Mouse (Mus musculus) brain, embryonic 14.5 days (tissue): ENCODE measurements around the gene Tfdp2. TPM values are rescaled to one million over a fixed set of nuclear protein-coding genes. Genes with fewer than 3 reads are reported as not detected.

Experiments
- DNase-seq: peaks from one replicate; pipeline ENCODE4 v3.0.0-alpha.2; 2011; ENCODE audit warnings: low read depth
- CTCF ChIP-seq: fragments of 200-500 bp; IDR thresholded peaks from 2 replicates; pipeline ENCODE4 v1.5.1; 2012; ENCODE audit warnings: inconsistent platforms, mild to moderate bottlenecking, moderate library complexity, borderline replicate concordance; ENCODE audit not compliant: insufficient read depth, insufficient read length; ENCODE audit errors: extremely low read depth
- POLR2A ChIP-seq: fragments of 200-500 bp; IDR thresholded peaks from 2 replicates; pipeline ENCODE4 v1.6.1; 2012; ENCODE audit warnings: mild to moderate bottlenecking, inconsistent platforms, borderline replicate concordance; ENCODE audit not compliant: poor library complexity, insufficient read depth, insufficient read length, severe bottlenecking; ENCODE audit errors: extremely low read depth
- polyA plus RNA-seq: library from polyadenylated mRNA; depleted of rRNA; stranded (reverse); fragments of >200 nt; gene quantifications from 2 replicates; pipeline ENCODE4 v1.2.3, GENCODE M21; 2012

Tfdp2 gene
- polyA plus RNA-seq, 1 experiment: 18.3 TPM

GRCm38 (mm10) chr9:96241134-96242097 is 45.3 kb downstream of the Tfdp2 start:
- no peak for DNase-seq

DNA sequence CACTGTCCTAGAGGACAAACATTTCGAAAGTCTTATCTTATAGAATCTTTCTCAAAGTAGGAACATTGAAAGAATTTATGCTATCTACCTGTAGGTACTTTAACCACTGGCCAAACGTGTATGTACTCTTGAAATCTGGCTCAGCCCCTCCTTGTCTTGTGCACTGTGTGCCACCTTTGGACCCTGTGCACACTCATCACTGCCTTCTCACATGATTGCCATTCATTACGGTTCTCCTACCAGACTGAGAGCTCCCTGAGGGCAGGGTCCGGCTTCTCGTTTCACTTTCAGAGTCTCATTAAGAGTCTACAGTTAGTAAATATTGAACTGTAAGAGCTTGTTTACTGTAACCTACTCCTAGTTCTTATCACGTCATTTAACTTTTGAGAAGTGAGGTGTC is 47.8 kb downstream of the Tfdp2 start:
- TF ChIP-seq CTCF: no peak
- no peak for TF ChIP-seq POLR2A
- no peak for DNase-seq

More at GRCm38 (mm10) chr9:96241134-96242097, 45.3 kb downstream of the Tfdp2 start:
- no peak for TF ChIP-seq POLR2A
- no peak for TF ChIP-seq CTCF

DNA sequence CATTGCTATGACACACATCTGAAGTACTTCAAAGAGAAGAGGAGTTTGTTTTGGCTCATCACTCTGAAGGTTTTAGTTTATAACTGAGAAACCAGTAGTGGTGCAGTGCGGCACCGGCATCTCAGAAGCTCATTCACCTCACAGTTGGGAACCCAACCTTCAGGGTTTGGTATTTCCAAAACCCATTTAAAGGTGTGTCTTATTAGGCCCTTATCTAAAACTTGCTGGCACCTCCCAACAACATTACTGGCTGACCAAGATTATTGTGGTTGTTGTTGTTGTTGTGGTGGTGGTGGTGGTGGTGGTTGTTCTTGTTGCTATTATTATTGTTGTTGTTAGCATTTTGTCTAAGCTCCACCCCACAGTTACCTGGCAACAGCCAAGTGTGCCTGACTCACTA is 58.7 kb downstream of the Tfdp2 start:
- no peak for DNase-seq
- TF ChIP-seq CTCF: no peak
- no peak for TF ChIP-seq POLR2A

DNA sequence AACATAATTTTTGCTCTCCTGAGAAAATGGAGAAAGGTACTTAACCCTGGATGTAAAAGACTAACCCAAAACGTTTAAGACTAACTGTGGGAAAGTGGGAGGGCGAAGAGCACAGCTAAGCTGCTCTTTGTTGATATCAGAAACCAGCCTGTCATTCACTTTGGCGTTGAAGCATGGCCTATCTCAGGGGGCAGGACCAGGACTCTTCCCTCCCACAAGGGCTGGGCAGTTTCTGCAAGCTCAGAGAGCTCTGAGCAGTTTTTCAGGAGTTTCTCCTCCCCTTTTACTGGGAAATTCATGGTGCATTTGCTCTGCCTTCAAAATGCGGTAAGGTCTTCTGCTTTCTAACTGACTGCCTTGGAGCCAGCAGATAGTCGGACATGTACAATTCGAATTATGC is 62.4 kb downstream of the Tfdp2 start:
- DNase-seq: peak; percentile 73
- TF ChIP-seq CTCF: no peak
- no peak for TF ChIP-seq POLR2A

DNA sequence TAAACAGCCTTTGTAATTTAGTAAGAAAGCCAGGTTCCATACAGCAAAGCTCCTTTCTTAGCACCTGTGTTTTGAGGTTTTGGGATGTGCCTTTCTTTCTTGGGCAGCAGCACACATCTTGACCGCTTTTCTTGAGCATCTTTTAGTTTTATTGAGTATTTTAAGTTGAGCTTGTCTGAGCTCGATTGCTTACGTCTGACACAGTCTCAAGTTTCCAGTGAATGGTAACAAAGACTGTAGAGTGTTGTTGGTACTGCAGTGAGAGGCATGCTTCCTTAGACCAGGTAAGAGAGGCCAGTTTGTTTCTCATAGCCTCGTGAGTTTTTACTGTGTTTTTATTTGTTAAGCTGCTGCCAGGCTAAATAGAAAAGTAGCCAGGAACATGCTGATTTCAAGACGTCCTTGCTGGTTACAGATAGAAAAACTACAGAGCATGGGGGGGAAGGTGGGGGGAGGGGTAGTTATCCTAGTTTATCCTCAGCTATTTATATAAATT is 63.0 kb downstream of the Tfdp2 start:
- TF ChIP-seq CTCF (no peak), POLR2A (no peak)
- peak; percentile 95 for DNase-seq

DNA sequence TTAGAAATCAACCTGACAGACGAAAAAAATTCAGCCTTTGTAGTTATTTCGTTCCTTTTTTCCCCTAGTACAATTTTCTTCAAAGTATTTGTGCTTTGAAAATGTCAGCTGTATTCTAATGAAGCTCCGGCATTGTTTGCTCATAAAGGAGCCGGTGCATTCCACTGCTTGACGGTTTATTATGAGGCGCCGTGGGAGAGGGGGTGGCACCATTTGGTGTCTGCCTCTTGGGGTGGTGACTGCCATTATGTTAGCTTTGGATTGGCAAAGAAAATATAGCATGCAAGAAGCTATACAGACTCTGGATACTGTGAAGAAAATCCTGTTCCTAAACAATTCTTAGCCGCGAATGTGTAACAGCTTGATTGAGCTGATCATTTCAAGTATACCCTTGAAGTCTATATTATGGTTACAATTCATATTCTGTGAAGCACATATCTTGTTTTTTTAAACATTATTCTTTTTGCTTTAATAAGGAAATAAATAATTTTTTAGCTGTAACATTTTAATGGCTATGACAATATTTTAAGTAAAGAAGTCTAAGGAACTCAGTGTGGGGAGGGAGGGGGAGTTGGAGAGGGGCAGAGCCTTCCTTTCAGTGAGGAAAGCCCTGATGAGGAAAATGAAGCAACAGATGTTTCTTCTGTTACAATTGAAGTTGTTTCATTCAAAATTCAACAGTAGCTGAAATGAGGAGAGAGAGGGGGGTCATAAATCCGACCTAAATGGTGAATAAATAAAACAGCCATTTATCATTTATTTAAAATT is 63.9 kb downstream of the Tfdp2 start:
- DNase-seq: peak; percentile 90
- peak; percentile 12; the same call in 1 of the 2 replicates for TF ChIP-seq POLR2A
- TF ChIP-seq CTCF: no peak

DNA sequence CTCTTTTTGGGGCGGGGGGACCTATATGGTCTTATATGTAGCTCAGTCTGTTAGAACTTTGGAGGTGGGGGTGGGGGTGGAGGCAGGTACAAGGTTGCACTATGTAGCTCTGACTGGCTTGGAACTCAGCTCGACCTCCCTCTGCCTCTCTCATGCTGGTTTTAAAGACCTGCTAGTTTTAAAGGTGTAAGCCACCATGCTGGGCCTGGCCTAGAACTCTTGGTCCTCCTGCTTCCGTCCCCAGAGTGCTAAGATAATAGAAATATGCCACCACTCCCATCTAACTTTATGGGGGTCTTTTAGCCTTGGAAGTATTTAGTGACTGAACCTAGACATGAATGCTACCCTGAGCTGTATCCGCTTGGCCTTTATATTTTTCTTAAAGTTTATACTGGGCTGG is 65.0 kb downstream of the Tfdp2 start:
- no peak for DNase-seq
- TF ChIP-seq CTCF: no peak
- TF ChIP-seq POLR2A: no peak

GRCm38 (mm10) chr9:96261980-96262379 is 65.9 kb downstream of the Tfdp2 start:
- no peak for TF ChIP-seq POLR2A
- no peak for TF ChIP-seq CTCF
- DNase-seq: no peak

DNA sequence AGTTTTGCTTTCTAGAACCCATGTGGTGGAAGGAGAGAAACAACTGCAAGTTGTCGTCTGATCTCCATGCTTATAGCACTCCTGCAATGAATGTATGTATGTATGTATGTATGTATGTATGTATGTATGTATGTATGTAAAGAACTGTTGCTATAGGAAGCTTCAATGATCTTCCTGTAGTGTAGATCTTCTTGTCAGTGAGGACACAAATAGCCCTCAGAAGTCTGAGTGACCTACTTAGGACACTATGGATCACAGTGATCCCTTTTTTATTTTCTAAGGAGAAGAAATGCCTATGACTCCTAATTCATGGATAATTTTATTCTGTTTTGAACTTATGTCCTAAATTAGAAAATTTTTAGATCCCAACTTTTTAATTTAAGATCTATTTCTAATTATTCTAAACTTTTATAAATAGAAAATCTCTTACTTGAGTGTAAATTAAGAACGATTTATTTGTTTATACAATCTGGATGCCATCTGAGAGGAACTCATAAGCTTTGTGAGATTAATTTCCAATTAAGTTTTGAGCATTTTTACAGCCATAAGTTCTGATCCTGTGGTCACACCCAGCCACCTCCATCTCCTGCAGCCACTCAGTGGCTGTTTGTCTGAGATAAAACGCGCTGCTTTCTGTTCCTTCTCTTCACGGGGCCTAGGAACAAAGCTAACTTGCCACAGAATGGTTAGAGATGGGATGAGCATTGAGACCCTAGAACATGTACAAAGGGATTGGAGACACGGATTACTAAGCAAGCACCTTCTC is 70.9 kb downstream of the Tfdp2 start:
- no peak for TF ChIP-seq CTCF
- TF ChIP-seq POLR2A: no peak
- DNase-seq: no peak

DNA sequence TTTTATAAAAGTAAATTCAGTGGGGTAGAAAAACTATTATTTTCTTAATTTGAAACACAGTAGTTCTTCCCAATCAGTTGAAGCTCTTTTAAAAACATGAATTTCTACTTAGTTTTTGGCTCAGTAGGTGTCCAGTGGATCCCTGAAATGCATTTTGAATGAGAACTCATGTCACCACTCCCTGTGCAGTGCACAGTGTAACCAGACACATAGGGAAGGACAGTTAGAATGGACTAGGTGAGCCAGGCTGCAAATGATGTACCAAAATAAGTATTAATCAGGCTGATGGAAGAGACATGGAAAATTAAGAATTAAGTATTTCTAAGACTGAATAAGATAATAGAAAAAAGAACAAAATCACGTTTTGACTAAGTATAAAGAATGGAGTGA is 71.5 kb downstream of the Tfdp2 start:
- TF ChIP-seq POLR2A (no peak), CTCF (no peak)
- DNase-seq: no peak
